Comparison of ENCODE assay signal across 15 mouse cellular contexts in the genomic region with DNA sequence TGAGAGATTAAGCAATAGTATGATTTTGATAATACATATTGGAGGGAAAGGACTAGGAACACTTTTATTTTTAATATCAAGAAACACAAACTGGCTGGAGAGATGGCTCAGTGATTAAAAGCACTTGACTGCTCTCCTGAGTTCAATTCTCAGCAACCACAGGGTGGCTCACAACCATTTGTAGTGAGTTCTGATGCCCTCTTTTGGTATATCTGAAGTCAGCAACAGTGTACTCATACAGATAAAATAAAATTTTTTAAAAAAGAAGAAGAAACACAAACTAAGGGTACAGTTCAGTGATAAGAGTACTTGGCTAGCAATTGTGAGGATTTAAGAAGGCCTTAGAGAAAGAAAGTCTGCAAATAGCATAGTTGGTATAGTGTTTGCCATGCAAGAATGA. TPM values are rescaled to one million over a fixed set of nuclear protein-coding genes. Genes with fewer than 3 reads are reported as not detected.
A peak's percentile ranks its signal among the peaks of the same experiment; 100 is the strongest.
DNase-seq lines count a peak whose midpoint lies in the region; ATAC-seq lines count a peak whose summit lies in the region.
"Had no signal": no experiment of that assay in that cellular context is flagged by ENCODE, and none has a peak within 500 bp of the region (broad histone marks: within the 10 kb centered on the region; RNA-seq: fewer than 3 reads in every experiment).

No protein-coding gene starts in this region.

- H3K27me3 ChIP-seq in heart, embryonic 10.5 days (ENCODE audit: insufficient read depth, poor library complexity, severe bottlenecking) = no peaks in the 10 kb centered on the region
- H3K27me3 ChIP-seq in liver, embryonic 11.5 days (replicated peaks; ENCODE audit: control insufficient read depth, insufficient read depth, low read length) = no peaks in the 10 kb centered on the region
- H3K27me3 ChIP-seq in liver, embryonic 12.5 days (replicated peaks) = no peaks in the 10 kb centered on the region
- H3K27me3 ChIP-seq: intestine, embryonic 15.5 days; midbrain, embryonic 12.5 days had no signal

- no peak for ATAC-seq in liver, embryonic 11.5 days (replicated peaks; ENCODE audit: low FRiP score)
- no peak for ATAC-seq in liver, embryonic 12.5 days
- ATAC-seq: intestine, embryonic 15.5 days had no signal

- no peak overlapping the region for H3K9ac ChIP-seq in liver, embryonic 11.5 days (ENCODE audit: low read depth, low read length)
- H3K9ac ChIP-seq in liver, embryonic 12.5 days = no peak overlapping the region
- H3K9ac ChIP-seq: intestine, embryonic 15.5 days had no signal

- H3K9me3 ChIP-seq in heart, embryonic 10.5 days = no peaks in the 10 kb centered on the region
- no peaks in the 10 kb centered on the region for H3K9me3 ChIP-seq in liver, embryonic 11.5 days (ENCODE audit: control insufficient read depth, low read length)
- no peaks in the 10 kb centered on the region for H3K9me3 ChIP-seq in liver, embryonic 12.5 days (replicated peaks)
- H3K9me3 ChIP-seq: intestine, embryonic 15.5 days; midbrain, embryonic 12.5 days had no signal

- H3K36me3 ChIP-seq in heart, embryonic 10.5 days = peaks cover 5% of the 10 kb centered on the region
- no peaks in the 10 kb centered on the region; the same call in 1 of the 2 replicates for H3K36me3 ChIP-seq in liver, embryonic 11.5 days (ENCODE audit: control insufficient read depth, insufficient read depth, low read length)
- H3K36me3 ChIP-seq in liver, embryonic 12.5 days = peaks cover 9% of the 10 kb centered on the region
- H3K36me3 ChIP-seq: intestine, embryonic 15.5 days had no signal

- H3K4me3 ChIP-seq in heart, embryonic 10.5 days = peak overlapping the region; percentile 98; the same call in 1 of the 2 replicates
- H3K4me3 ChIP-seq in liver, embryonic 11.5 days (ENCODE audit: low read depth, low read length) = no peak overlapping the region
- peak overlapping the region; percentile 97; the same call in 1 of the 2 replicates for H3K4me3 ChIP-seq in liver, embryonic 12.5 days

- peaks cover 10% of the 10 kb centered on the region for H3K4me1 ChIP-seq in heart, embryonic 10.5 days
- H3K4me1 ChIP-seq in liver, embryonic 11.5 days (replicated peaks; ENCODE audit: control insufficient read depth, insufficient read depth, low read length) = peaks cover 11% of the 10 kb centered on the region
- H3K4me1 ChIP-seq in liver, embryonic 12.5 days = peaks cover 71% of the 10 kb centered on the region

- intact Hi-C loops in heart, postnatal 14 days (cut with DNase I) = loop anchor here (10.0 kb wide), 2 partner anchors 304 to 424 kb away; partner anchors contain the start of gene Appl1

- DNase-seq in heart, embryonic 10.5 days (ENCODE audit: low spot score) = no peak
- no peak for DNase-seq in heart, postnatal 14 days
- DNase-seq in liver, embryonic 11.5 days (ENCODE audit: low spot score) = no peak
- DNase-seq in liver = no peak
- peak; percentile 77 for DNase-seq in A20 (ENCODE audit: low read depth, low spot score)
- no peak for DNase-seq in Muller cell, postnatal 12 days (ENCODE audit: inconsistent ontology term)
- DNase-seq in layer of hippocampus, adult 9-11 months = no peak
- DNase-seq: cerebellum, adult 8-10 months; heart, adult 2 months; thymus, adult 18-20 months had no signal

- H3K4me2 ChIP-seq in liver, embryonic 11.5 days = peak overlapping the region; percentile 98
- peak overlapping the region; percentile 84 for H3K4me2 ChIP-seq in liver, embryonic 12.5 days

- H3K27ac ChIP-seq in heart, embryonic 10.5 days = no peak overlapping the region
- H3K27ac ChIP-seq in liver, embryonic 11.5 days (ENCODE audit: low read depth, low read length) = peak overlapping the region; percentile 38; the same call in 1 of the 2 replicates
- H3K27ac ChIP-seq in liver, embryonic 12.5 days = peak overlapping the region; percentile 39; the same call in 1 of the 2 replicates
- H3K27ac ChIP-seq: intestine, embryonic 15.5 days; midbrain, embryonic 12.5 days had no signal

RNA-seq across cellular contexts. Expression of gene Pde12, which starts 1.3 kb away (rescaled TPM):
- 11.0 and 12.4 TPM in 2 replicates for polyA plus RNA-seq in heart, embryonic 10.5 days (2016; fragmentation: Nextera tagmentation; extraction: Ambion mirVana)
- 1 to 10 TPM; 4.8 to 5.1 TPM for total RNA-seq in heart, postnatal 14 days (2021)
- 15.1 and 16.7 TPM in 2 replicates for polyA plus RNA-seq in liver, embryonic 11.5 days (2014; fragmentation: Nextera tagmentation; extraction: Ambion mirVana)
- polyA plus RNA-seq in liver, embryonic 12.5 days (2016; fragmentation: Nextera tagmentation; extraction: Ambion mirVana) = 11.1 and 11.3 TPM in 2 replicates

RNA-seq across cellular contexts. Expression of gene Dnah12, which starts 22.1 kb away (rescaled TPM):
- polyA plus RNA-seq in heart, embryonic 10.5 days (2016; fragmentation: Nextera tagmentation; extraction: Ambion mirVana) = 0.03 and 0.04 TPM in 2 replicates
- under 1 TPM; 0.12 to 0.22 TPM for total RNA-seq in heart, postnatal 14 days (2021)
- polyA plus RNA-seq in liver, embryonic 11.5 days (2014; fragmentation: Nextera tagmentation; extraction: Ambion mirVana) = 0.07 and 0.09 TPM in 2 replicates
- 0.05 and 0.06 TPM in 2 replicates for polyA plus RNA-seq in liver, embryonic 12.5 days (2016; fragmentation: Nextera tagmentation; extraction: Ambion mirVana)
- polyA plus RNA-seq: limb, embryonic 11.5 days; midbrain, embryonic 12.5 days; small intestine, adult 2 months had no signal

RNA-seq across cellular contexts. Expression of gene Arf4, which starts 33.1 kb away (rescaled TPM):
- 431 and 507 TPM in 2 replicates for polyA plus RNA-seq in heart, embryonic 10.5 days (2016; fragmentation: Nextera tagmentation; extraction: Ambion mirVana)
- 100 to 1,000 TPM in 1 of 2 experiments, 10 to 100 TPM in 1; 86.5 to 102 TPM for total RNA-seq in heart, postnatal 14 days (2021)
- polyA plus RNA-seq in liver, embryonic 11.5 days (2014; fragmentation: Nextera tagmentation; extraction: Ambion mirVana) = 347 and 363 TPM in 2 replicates
- polyA plus RNA-seq in liver, embryonic 12.5 days (2016; fragmentation: Nextera tagmentation; extraction: Ambion mirVana) = 203 and 206 TPM in 2 replicates
